Mouse (Mus musculus): ENCODE results near the gene Gm17581. TPM values are rescaled to one million over a fixed set of nuclear protein-coding genes. Genes with fewer than 3 reads are reported as not detected.

Gm17581 gene
- total and polyA plus RNA-seq, 2 experiments, result not detected

- Histone ChIP-seq H3K4me3 (ENCODE audit: insufficient read depth, low read depth, low read length) (no peak overlapping the region), H3K36me3 (ENCODE audit: control insufficient read depth, insufficient read depth, low read length) (no peaks in the 10 kb centered on the region), H3K27me3 (ENCODE audit: control insufficient read depth, insufficient read depth, low read length) (no peaks in the 10 kb centered on the region), H3K9ac (ENCODE audit: low read depth, low read length) (no peak overlapping the region), H3K4me1 (ENCODE audit: control insufficient read depth, insufficient read depth, low read length) (peaks cover 20% of the 10 kb centered on the region), H3K79me2 (ENCODE audit: control insufficient read depth, insufficient read depth, low read length) (peaks cover 18% of the 10 kb centered on the region; the same call in 1 of the 2 replicates), H3K27ac (replicated peaks; ENCODE audit: insufficient read depth, low read depth, low read length) (peak overlapping the region; percentile 59)
- no peak for TF ChIP-seq POLR2A (IDR thresholded peaks at IDR 0.05; ENCODE audit: extremely low read depth, insufficient read depth, low read length)
- no peak for TF ChIP-seq CTCF (IDR thresholded peaks at IDR 0.05; ENCODE audit: low read depth, low read length)
- 41% methylated on average over 4 of the region's 4 CpGs for WGBS
- DNase-seq (ENCODE audit: extremely low read depth, low read depth, low spot score), result peak; percentile 91
Measured at GRCm38 (mm10) chr2:155693136-155693535, 42.5 kb downstream of the Gm17581 start.

GRCm38 (mm10) chr2:155691723-155692493 is 43.8 kb downstream of the Gm17581 start, which contains the start of gene Trpc4ap:
Gene Trpc4ap, minus strand, starts transcription at chr2:155692384.
- no peaks in the 10 kb centered on the region for H3K36me3 ChIP-seq (ENCODE audit: control insufficient read depth, insufficient read depth, low read length)
- WGBS, result under 1% methylated on average over 72 of the region's 72 CpGs
- peak; percentile 79 for DNase-seq (ENCODE audit: extremely low read depth, low read depth, low spot score)
- peaks cover 20% of the 10 kb centered on the region for H3K4me1 ChIP-seq (ENCODE audit: control insufficient read depth, insufficient read depth, low read length)
- no peaks in the 10 kb centered on the region for H3K27me3 ChIP-seq (ENCODE audit: control insufficient read depth, insufficient read depth, low read length)
- H3K79me2 ChIP-seq (ENCODE audit: control insufficient read depth, insufficient read depth, low read length), result peaks cover 26% of the 10 kb centered on the region; the same call in 1 of the 2 replicates
- peak within 1 kb of the TSS; percentile 95 for H3K4me3 ChIP-seq (ENCODE audit: insufficient read depth, low read depth, low read length)
- H3K9ac ChIP-seq (ENCODE audit: low read depth, low read length), result peak within 1 kb of the TSS; percentile 97
- peak within 1 kb of the TSS; percentile 88 for H3K27ac ChIP-seq (replicated peaks; ENCODE audit: insufficient read depth, low read depth, low read length)
- TF ChIP-seq POLR2A (IDR thresholded peaks at IDR 0.05; ENCODE audit: extremely low read depth, insufficient read depth, low read length), result peak; percentile 80
- TF ChIP-seq CTCF (IDR thresholded peaks at IDR 0.05; ENCODE audit: low read depth, low read length), result peak; percentile 96

- Histone ChIP-seq H3K4me1 (ENCODE audit: control insufficient read depth, insufficient read depth, low read length) (peaks cover 21% of the 10 kb centered on the region), H3K27me3 (ENCODE audit: control insufficient read depth, insufficient read depth, low read length) (no peaks in the 10 kb centered on the region), H3K4me3 (ENCODE audit: insufficient read depth, low read depth, low read length) (peak overlapping the region; percentile 95), H3K27ac (replicated peaks; ENCODE audit: insufficient read depth, low read depth, low read length) (peak overlapping the region; percentile 88), H3K36me3 (ENCODE audit: control insufficient read depth, insufficient read depth, low read length) (peaks cover 1% of the 10 kb centered on the region; the same call in 1 of the 2 replicates), H3K9ac (ENCODE audit: low read depth, low read length) (peak overlapping the region; percentile 97), H3K79me2 (ENCODE audit: control insufficient read depth, insufficient read depth, low read length) (peaks cover 29% of the 10 kb centered on the region; the same call in 1 of the 2 replicates)
- no peak for TF ChIP-seq CTCF (IDR thresholded peaks at IDR 0.05; ENCODE audit: low read depth, low read length)
- no peak for TF ChIP-seq POLR2A (IDR thresholded peaks at IDR 0.05; ENCODE audit: extremely low read depth, insufficient read depth, low read length)
- DNase-seq (ENCODE audit: extremely low read depth, low read depth, low spot score), result no peak
- 1% methylated on average over 8 of the region's 8 CpGs for WGBS
Measured at GRCm38 (mm10) chr2:155691336-155691722, 44.3 kb downstream of the Gm17581 start.

- peaks cover 39% of the 10 kb centered on the region for H3K79me2 ChIP-seq (ENCODE audit: control insufficient read depth, insufficient read depth, low read length)
- peaks cover 4% of the 10 kb centered on the region for H3K36me3 ChIP-seq (ENCODE audit: control insufficient read depth, insufficient read depth, low read length)
- WGBS, result 72% methylated on average over 4 of the region's 4 CpGs
- H3K4me1 ChIP-seq (ENCODE audit: control insufficient read depth, insufficient read depth, low read length), result peaks cover 17% of the 10 kb centered on the region; the same call in 1 of the 2 replicates
- no peak overlapping the region for H3K4me3 ChIP-seq (ENCODE audit: insufficient read depth, low read depth, low read length)
- H3K27ac ChIP-seq (replicated peaks; ENCODE audit: insufficient read depth, low read depth, low read length), result no peak overlapping the region
- no peak overlapping the region for H3K9ac ChIP-seq (ENCODE audit: low read depth, low read length)
- DNase-seq (ENCODE audit: extremely low read depth, low read depth, low spot score), result no peak
- H3K27me3 ChIP-seq (ENCODE audit: control insufficient read depth, insufficient read depth, low read length), result no peaks in the 10 kb centered on the region
- no peak for TF ChIP-seq POLR2A (IDR thresholded peaks at IDR 0.05; ENCODE audit: extremely low read depth, insufficient read depth, low read length)
- TF ChIP-seq CTCF (IDR thresholded peaks at IDR 0.05; ENCODE audit: low read depth, low read length), result no peak
Measured at GRCm38 (mm10) chr2:155689211-155689610, 46.5 kb downstream of the Gm17581 start.

- WGBS, result 92% methylated on average over 11 of the region's 11 CpGs
- Histone ChIP-seq H3K27ac (replicated peaks; ENCODE audit: insufficient read depth, low read depth, low read length) (no peak overlapping the region), H3K27me3 (ENCODE audit: control insufficient read depth, insufficient read depth, low read length) (no peaks in the 10 kb centered on the region), H3K9ac (ENCODE audit: low read depth, low read length) (no peak overlapping the region), H3K4me1 (ENCODE audit: control insufficient read depth, insufficient read depth, low read length) (peaks cover 20% of the 10 kb centered on the region), H3K79me2 (ENCODE audit: control insufficient read depth, insufficient read depth, low read length) (peaks cover 47% of the 10 kb centered on the region), H3K4me3 (ENCODE audit: insufficient read depth, low read depth, low read length) (no peak overlapping the region), H3K36me3 (ENCODE audit: control insufficient read depth, insufficient read depth, low read length) (peaks cover 4% of the 10 kb centered on the region)
- TF ChIP-seq POLR2A (IDR thresholded peaks at IDR 0.05; ENCODE audit: extremely low read depth, insufficient read depth, low read length) (no peak), CTCF (IDR thresholded peaks at IDR 0.05; ENCODE audit: low read depth, low read length) (no peak)
- DNase-seq (ENCODE audit: extremely low read depth, low read depth, low spot score), result no peak
Measured at GRCm38 (mm10) chr2:155687746-155688145, 47.9 kb downstream of the Gm17581 start.

- Histone ChIP-seq H3K79me2 (ENCODE audit: control insufficient read depth, insufficient read depth, low read length) (peaks cover 47% of the 10 kb centered on the region), H3K27me3 (ENCODE audit: control insufficient read depth, insufficient read depth, low read length) (no peaks in the 10 kb centered on the region), H3K4me1 (ENCODE audit: control insufficient read depth, insufficient read depth, low read length) (peaks cover 21% of the 10 kb centered on the region), H3K36me3 (ENCODE audit: control insufficient read depth, insufficient read depth, low read length) (peaks cover 4% of the 10 kb centered on the region), H3K4me3 (ENCODE audit: insufficient read depth, low read depth, low read length) (no peak overlapping the region), H3K9ac (ENCODE audit: low read depth, low read length) (no peak overlapping the region), H3K27ac (replicated peaks; ENCODE audit: insufficient read depth, low read depth, low read length) (no peak overlapping the region)
- 86% methylated on average over 5 of the region's 5 CpGs for WGBS
- no peak for DNase-seq (ENCODE audit: extremely low read depth, low read depth, low spot score)
- no peak for TF ChIP-seq CTCF (IDR thresholded peaks at IDR 0.05; ENCODE audit: low read depth, low read length)
- no peak for TF ChIP-seq POLR2A (IDR thresholded peaks at IDR 0.05; ENCODE audit: extremely low read depth, insufficient read depth, low read length)
Measured at GRCm38 (mm10) chr2:155686572-155686971, 49.1 kb downstream of the Gm17581 start.

Other genes with a start within 250 kb of the Gm17581 start
- 204 and 297 TPM in 2 replicates for gene Acss2, start 217.9 kb downstream of the Gm17581 start, total RNA-seq (2014; rRNA removed)
- 155 and 248 TPM in 2 replicates for gene Acss2, start 217.9 kb downstream of the Gm17581 start, polyA plus RNA-seq (2012; rRNA removed)
- gene Ggt7, start 217.6 kb downstream of the Gm17581 start, total RNA-seq (2014; rRNA removed), result 0.18 and 0.47 TPM in 2 replicates
- gene Ggt7, start 217.6 kb downstream of the Gm17581 start, polyA plus RNA-seq (2012; rRNA removed), result 0.63 and 1.7 TPM in 2 replicates
- 69.4 and 112 TPM in 2 replicates for gene Gss, start 143.1 kb downstream of the Gm17581 start, total RNA-seq (2014; rRNA removed)
- 113 and 134 TPM in 2 replicates for gene Gss, start 143.1 kb downstream of the Gm17581 start, polyA plus RNA-seq (2012; rRNA removed)
- gene Myh7b, start 124.7 kb downstream of the Gm17581 start, total RNA-seq (2014; rRNA removed), result not detected in 2 replicates
- gene Myh7b, start 124.7 kb downstream of the Gm17581 start, polyA plus RNA-seq (2012; rRNA removed), result not detected in 2 replicates
- gene Trpc4ap, start 43.5 kb downstream of the Gm17581 start, total RNA-seq (2014; rRNA removed), result 53.4 and 65.6 TPM in 2 replicates
- 101 and 114 TPM in 2 replicates for gene Trpc4ap, start 43.5 kb downstream of the Gm17581 start, polyA plus RNA-seq (2012; rRNA removed)
- 45.8 and 53.1 TPM in 2 replicates for gene Edem2, start 6.4 kb downstream of the Gm17581 start, total RNA-seq (2014; rRNA removed)
- 64.1 and 71.6 TPM in 2 replicates for gene Edem2, start 6.4 kb downstream of the Gm17581 start, polyA plus RNA-seq (2012; rRNA removed)
- 0.46 and 0.47 TPM in 2 replicates for gene Procr, start 15.3 kb upstream of the Gm17581 start, total RNA-seq (2014; rRNA removed)
- gene Procr, start 15.3 kb upstream of the Gm17581 start, polyA plus RNA-seq (2012; rRNA removed), result 0.65 and 0.73 TPM in 2 replicates
- not detected in 2 replicates for gene Mmp24, start 39.5 kb upstream of the Gm17581 start, total RNA-seq (2014; rRNA removed)
- 0.02 and 0.05 TPM in 2 replicates for gene Mmp24, start 39.5 kb upstream of the Gm17581 start, polyA plus RNA-seq (2012; rRNA removed)
- gene BC029722, start 83.6 kb upstream of the Gm17581 start, total RNA-seq (2014; rRNA removed), result 5.0 and 5.5 TPM in 2 replicates
- 23.7 and 26.9 TPM in 2 replicates for gene BC029722, start 83.6 kb upstream of the Gm17581 start, polyA plus RNA-seq (2012; rRNA removed)
- gene Eif6, start 91.1 kb upstream of the Gm17581 start, total RNA-seq (2014; rRNA removed), result 41.0 and 49.0 TPM in 2 replicates
- gene Eif6, start 91.1 kb upstream of the Gm17581 start, polyA plus RNA-seq (2012; rRNA removed), result 80.2 and 84.4 TPM in 2 replicates
- not detected in 2 replicates for gene Fam83c, start 99.0 kb upstream of the Gm17581 start, total RNA-seq (2014; rRNA removed)
- gene Fam83c, start 99.0 kb upstream of the Gm17581 start, polyA plus RNA-seq (2012; rRNA removed), result not detected in 2 replicates
- 61.3 and 65.9 TPM in 2 replicates for gene Uqcc1, start 194.4 kb upstream of the Gm17581 start, total RNA-seq (2014; rRNA removed)
- gene Uqcc1, start 194.4 kb upstream of the Gm17581 start, polyA plus RNA-seq (2012; rRNA removed), result 31.2 and 34.4 TPM in 2 replicates
- gene Gm15557, start 204.9 kb upstream of the Gm17581 start, total RNA-seq (2014; rRNA removed), result not detected in 2 replicates
- not detected in 2 replicates for gene Gm15557, start 204.9 kb upstream of the Gm17581 start, polyA plus RNA-seq (2012; rRNA removed)
- not detected in 2 replicates for gene Gdf5, start 209.5 kb upstream of the Gm17581 start, total RNA-seq (2014; rRNA removed)
- not detected in 2 replicates for gene Gdf5, start 209.5 kb upstream of the Gm17581 start, polyA plus RNA-seq (2012; rRNA removed)
- 2.3 and 3.3 TPM in 2 replicates for gene Cep250, start 220.6 kb upstream of the Gm17581 start, total RNA-seq (2014; rRNA removed)
- 1.7 and 2.5 TPM in 2 replicates for gene Cep250, start 220.6 kb upstream of the Gm17581 start, polyA plus RNA-seq (2012; rRNA removed)